Mouse (Mus musculus): Measurements from ENCODE around the gene Angel2. TPM values are rescaled to one million over a fixed set of nuclear protein-coding genes. Genes with fewer than 3 reads are reported as not detected.
A peak's percentile ranks its signal among the peaks of the same experiment; 100 is the strongest.

Gene Angel2
- polyA plus RNA-seq, 1 experiment from 2014 or later = 42.2 TPM

DNA sequence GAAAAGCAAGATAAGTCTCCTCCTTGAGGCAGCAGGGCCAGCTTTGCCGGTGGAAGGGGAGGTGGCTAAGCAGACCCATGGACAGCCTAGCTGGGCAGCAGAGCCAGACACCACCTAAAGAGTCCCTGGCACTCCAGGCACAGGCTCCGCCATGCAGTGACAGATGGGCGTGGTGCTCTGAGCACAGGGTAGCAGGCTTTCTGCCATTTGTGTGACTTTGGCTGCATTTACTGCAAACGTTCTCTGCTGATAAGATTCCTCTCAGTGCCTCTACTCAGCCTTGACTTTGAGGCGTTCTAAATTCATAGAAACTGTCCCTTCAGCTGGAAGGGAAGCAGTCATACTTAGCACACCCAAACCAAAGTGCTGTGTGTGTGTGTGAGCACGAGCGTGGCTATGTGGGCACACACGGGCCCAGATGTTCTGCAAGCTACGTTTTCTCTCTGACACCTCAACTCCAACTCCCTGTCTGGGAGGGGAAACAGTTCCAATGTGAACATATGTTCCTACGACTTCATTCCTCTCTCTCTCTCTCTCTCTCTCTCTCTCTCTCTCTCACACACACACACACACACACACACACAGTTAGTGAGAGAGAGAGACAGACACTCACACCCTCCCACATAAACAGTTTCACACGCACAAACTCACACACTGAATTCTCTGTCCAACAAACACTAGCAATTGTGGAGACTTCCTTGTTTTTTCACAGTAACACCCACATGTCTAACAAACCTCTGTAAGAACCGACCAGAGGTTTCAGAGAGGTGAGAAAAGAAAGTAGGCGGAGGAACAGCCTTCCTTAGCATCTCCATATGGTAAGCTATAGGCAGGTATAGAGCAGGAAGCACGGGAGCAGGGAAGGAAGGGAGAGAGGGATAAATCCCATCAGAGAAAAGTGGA, 47.0 kb downstream of the Angel2 start:
- 83% methylated on average over 14 of the region's 14 CpGs for WGBS
- peaks cover 43% of the 10 kb centered on the region for H3K4me1 ChIP-seq

DNA sequence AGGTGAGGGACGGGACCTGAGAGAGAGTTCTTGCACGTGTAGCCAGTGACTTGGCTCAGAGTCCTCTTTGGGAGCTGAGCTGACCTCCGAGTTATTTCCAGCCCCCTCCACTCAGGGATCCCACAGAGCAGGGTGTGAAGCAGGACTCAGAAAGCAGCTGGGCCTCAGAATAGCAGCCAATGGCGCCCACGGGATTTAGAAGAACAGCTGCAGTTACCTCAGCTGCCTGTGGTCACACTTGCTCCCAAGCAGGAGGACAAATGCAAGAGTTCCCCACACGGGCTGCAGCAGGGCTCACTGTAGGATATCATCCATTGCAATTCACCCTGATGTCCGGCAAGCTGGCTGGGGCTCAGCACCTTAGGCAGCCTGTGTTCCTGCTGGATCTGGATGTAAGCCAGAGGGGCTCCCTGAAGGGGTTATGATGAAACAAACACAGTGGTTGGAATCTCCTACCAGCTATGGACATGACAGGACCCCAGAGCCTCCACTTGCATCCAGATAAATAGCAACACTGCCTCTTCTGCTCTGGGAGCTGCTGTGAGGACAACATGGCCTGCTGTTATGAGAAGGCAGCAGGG, 47.8 kb downstream of the Angel2 start:
- no peak overlapping the region for H3K4me3 ChIP-seq (replicated peaks)
- no peaks in the 10 kb centered on the region for H3K27me3 ChIP-seq (replicated peaks)
- no peak overlapping the region for H3K9ac ChIP-seq (replicated peaks)
- 55% methylated on average over 7 of the region's 7 CpGs for WGBS
- no peak overlapping the region for H3K27ac ChIP-seq (replicated peaks)
- peaks cover 70% of the 10 kb centered on the region for H3K36me3 ChIP-seq
- no peaks in the 10 kb centered on the region for H3K9me3 ChIP-seq (replicated peaks)
- peaks cover 50% of the 10 kb centered on the region for H3K4me1 ChIP-seq
- H3K4me2 ChIP-seq = no peak overlapping the region
- no peak for ATAC-seq (ENCODE audit: low FRiP score)

More for the DNA sequence above, 47.0 kb downstream of the Angel2 start:
- Histone ChIP-seq H3K27ac (replicated peaks) (no peak overlapping the region), H3K9ac (replicated peaks) (no peak overlapping the region), H3K4me3 (replicated peaks) (no peak overlapping the region), H3K9me3 (replicated peaks) (no peaks in the 10 kb centered on the region), H3K36me3 (peaks cover 78% of the 10 kb centered on the region), H3K4me2 (no peak overlapping the region), H3K27me3 (replicated peaks) (no peaks in the 10 kb centered on the region)
- no peak for ATAC-seq (ENCODE audit: low FRiP score)

DNA sequence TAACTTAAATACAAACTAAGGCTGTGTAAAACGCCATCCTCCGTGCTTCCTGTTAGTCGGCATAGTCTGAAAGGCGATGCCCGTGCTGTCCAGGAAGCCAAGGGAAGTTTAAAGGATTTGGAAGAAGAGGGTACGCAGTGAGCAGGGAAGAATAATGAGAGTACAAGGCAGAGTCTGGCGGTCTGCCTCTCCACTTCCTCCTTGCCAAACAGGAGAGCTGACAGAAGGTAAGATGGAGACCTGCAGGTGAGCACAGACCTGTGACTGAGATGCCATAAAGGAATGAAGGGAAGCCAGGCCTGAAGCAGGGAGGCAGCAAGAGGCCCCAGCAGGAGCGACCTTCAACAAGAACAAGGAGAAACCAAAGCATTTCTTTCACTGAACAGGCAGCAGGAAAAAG, 49.3 kb downstream of the Angel2 start:
- H3K4me3 ChIP-seq (replicated peaks) = no peak overlapping the region
- WGBS = 92% methylated on average over 8 of the region's 8 CpGs
- H3K9ac ChIP-seq (replicated peaks) = no peak overlapping the region
- peaks cover 58% of the 10 kb centered on the region for H3K36me3 ChIP-seq
- no peak overlapping the region for H3K27ac ChIP-seq (replicated peaks)
- H3K27me3 ChIP-seq (replicated peaks) = no peaks in the 10 kb centered on the region
- no peaks in the 10 kb centered on the region for H3K9me3 ChIP-seq (replicated peaks)
- peaks cover 51% of the 10 kb centered on the region for H3K4me1 ChIP-seq
- ATAC-seq (ENCODE audit: low FRiP score) = no peak
- no peak overlapping the region for H3K4me2 ChIP-seq

DNA sequence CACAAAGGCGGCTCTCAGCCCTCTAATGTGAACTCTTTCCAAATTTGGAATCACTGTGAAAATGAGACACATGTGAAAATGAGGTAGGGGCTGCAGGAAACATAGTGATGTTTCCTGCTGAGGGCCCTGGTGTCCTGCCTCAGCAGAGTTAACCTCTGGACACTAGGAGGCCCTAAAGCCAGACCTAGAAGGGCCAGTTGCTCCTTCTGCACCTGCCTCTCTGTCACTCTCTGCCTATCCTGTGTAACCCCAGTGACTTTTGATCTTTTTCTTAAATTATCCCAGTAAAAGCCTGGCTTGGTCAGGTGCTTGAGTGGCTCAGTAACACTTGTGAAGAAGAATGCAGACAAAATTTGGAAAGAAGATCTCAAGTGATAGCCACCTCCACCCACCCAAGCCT, 49.9 kb downstream of the Angel2 start:
- Histone ChIP-seq H3K4me1 (peaks cover 51% of the 10 kb centered on the region), H3K27ac (replicated peaks) (no peak overlapping the region), H3K9ac (replicated peaks) (no peak overlapping the region), H3K9me3 (replicated peaks) (no peaks in the 10 kb centered on the region), H3K36me3 (peaks cover 51% of the 10 kb centered on the region), H3K4me3 (replicated peaks) (no peak overlapping the region), H3K4me2 (no peak overlapping the region), H3K27me3 (replicated peaks) (no peaks in the 10 kb centered on the region)
- ATAC-seq (ENCODE audit: low FRiP score) = no peak
- 92% methylated on average over 1 of the region's 1 CpGs for WGBS

DNA sequence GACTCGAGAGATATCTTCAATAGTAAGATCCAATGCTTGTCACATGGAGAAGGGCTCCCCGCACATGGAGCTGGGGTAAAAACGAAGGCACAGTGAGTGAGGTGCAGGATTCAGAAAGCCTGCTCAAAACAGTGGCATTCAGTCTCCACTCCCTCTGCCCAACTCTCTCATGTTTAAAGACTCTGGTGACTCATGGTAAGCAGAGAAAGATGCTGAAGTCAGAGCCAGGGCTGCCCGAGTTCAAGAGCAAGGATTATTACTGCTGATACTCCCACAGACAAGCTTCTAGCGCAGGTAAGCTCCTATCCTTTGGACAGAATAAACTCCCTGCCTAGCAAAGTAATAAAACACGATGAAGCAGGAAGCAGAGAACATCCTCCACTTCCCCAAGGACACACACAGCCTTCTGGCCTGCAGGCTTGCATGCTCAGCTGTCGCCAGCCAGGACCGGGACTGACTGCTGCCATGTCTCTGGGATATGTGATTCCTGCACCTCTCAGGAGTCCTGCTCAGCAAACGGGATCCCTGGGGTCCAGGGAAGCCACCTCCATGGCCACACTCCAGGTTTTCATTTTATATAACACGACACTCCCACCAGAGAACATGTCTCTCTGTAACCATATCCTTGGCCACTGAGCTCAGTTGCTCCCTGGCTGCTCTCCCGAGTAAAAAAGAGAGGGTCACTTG, 52.1 kb downstream of the Angel2 start:
- Histone ChIP-seq H3K9ac (replicated peaks) (peak overlapping the region; percentile 96), H3K27me3 (replicated peaks) (no peaks in the 10 kb centered on the region), H3K4me3 (replicated peaks) (peak overlapping the region; percentile 78), H3K4me1 (peaks cover 51% of the 10 kb centered on the region), H3K4me2 (peak overlapping the region; percentile 83), H3K9me3 (replicated peaks) (no peaks in the 10 kb centered on the region), H3K36me3 (peaks cover 31% of the 10 kb centered on the region), H3K27ac (replicated peaks) (peak overlapping the region; percentile 97)
- 38% methylated on average over 11 of the region's 11 CpGs for WGBS
- no peak for ATAC-seq (ENCODE audit: low FRiP score)

DNA sequence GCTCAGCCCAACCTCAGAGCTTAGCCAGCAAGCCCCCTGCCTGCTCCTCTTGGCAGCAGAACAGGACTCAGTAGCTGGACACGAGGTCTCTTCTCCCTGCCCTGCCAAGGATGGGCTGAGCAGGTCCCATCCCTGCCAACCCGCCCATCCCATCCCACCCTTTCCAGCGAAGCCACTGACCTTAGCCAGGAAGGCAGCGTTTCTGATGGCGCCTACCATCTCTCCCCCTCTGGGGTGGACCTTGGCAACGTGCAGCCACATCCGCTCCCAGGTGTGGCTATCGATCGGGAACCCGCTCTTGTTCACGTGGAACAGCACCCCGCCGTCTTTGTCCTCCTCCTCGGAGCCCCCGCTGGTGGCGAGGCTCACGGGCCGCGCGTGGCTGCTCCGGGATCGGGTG, 53.1 kb downstream of the Angel2 start:
- H3K4me3 ChIP-seq (replicated peaks) = peak overlapping the region; percentile 78
- ATAC-seq (ENCODE audit: low FRiP score) = peak; percentile 13; the same call in 1 of the 2 replicates
- peaks cover 21% of the 10 kb centered on the region for H3K36me3 ChIP-seq
- peak overlapping the region; percentile 83 for H3K4me2 ChIP-seq
- peak overlapping the region; percentile 96 for H3K9ac ChIP-seq (replicated peaks)
- H3K27me3 ChIP-seq (replicated peaks) = no peaks in the 10 kb centered on the region
- peaks cover 46% of the 10 kb centered on the region for H3K4me1 ChIP-seq
- no peaks in the 10 kb centered on the region for H3K9me3 ChIP-seq (replicated peaks)
- H3K27ac ChIP-seq (replicated peaks) = peak overlapping the region; percentile 97
- under 1% methylated on average over 22 of the region's 22 CpGs for WGBS

DNA sequence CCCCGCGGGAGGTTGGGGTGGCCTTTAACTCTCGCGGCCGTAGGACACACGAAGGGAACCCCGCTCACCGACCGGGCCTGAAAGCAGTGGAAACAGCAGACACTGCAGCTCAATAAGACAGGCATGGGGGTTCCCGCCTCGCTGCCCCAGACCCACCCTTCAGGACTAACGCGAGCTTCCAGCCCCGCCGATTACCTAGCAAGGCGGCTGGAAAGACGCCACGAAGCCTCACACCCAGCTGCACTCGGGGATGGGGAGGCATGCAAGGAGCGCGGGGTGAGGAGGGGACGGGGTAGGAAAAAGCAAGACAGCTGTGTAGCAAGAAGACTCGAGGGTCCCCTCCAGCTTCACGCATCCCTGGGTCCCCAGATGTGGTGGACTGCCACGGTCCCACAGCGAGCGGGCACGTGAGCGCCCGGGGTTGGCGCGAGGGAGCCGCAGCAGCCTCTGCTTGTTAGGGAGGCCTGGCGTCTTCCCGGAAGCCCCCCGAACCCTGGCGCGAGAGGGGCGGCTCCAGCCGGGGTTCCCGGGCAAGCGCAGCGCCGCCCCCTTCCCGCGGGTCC, 53.7 kb downstream of the Angel2 start:
- Histone ChIP-seq H3K27me3 (replicated peaks) (no peaks in the 10 kb centered on the region), H3K4me3 (replicated peaks) (peak overlapping the region; percentile 78), H3K4me2 (peak overlapping the region; percentile 83), H3K9me3 (replicated peaks) (no peaks in the 10 kb centered on the region), H3K27ac (replicated peaks) (peak overlapping the region; percentile 97), H3K4me1 (peaks cover 40% of the 10 kb centered on the region), H3K36me3 (peaks cover 17% of the 10 kb centered on the region), H3K9ac (replicated peaks) (peak overlapping the region; percentile 96)
- ATAC-seq (ENCODE audit: low FRiP score) = peak; percentile 77
- under 1% methylated on average over 46 of the region's 46 CpGs for WGBS

DNA sequence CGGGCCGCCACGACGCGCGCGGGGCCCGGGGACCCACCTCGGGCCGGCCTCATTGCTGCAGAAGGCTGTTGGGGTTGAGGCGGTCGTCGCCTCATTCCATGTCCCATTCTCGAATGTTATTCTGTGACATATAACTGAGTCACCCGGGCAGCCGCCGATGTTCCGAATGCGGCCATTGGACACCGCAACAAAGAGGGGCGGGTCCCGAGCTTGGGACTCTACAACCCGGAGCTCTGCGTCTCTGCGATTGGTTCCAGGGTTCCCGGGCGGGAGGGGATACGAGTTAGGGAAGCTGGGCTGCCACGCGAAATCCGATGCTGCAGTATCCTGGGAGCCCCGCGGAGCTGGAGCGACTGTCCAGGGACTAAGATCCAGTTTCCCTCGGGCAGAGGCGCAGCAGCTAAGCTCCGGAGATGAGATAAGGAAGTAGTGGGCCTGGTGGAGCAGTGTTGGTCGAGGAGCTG, 54.2 kb downstream of the Angel2 start, which contains the start of gene Vash2:
Vash2 (minus strand) TSS at position 197 of the 464 bp plus-strand sequence.
- Histone ChIP-seq H3K9ac (replicated peaks) (peak within 1 kb of the TSS; percentile 96), H3K4me2 (peak within 1 kb of the TSS; percentile 83), H3K27me3 (replicated peaks) (no peaks in the 10 kb centered on the region), H3K36me3 (peaks cover 12% of the 10 kb centered on the region), H3K4me1 (peaks cover 36% of the 10 kb centered on the region), H3K9me3 (replicated peaks) (no peaks in the 10 kb centered on the region), H3K4me3 (replicated peaks) (peak within 1 kb of the TSS; percentile 78), H3K27ac (replicated peaks) (peak within 1 kb of the TSS; percentile 97)
- peak; percentile 97 for ATAC-seq (ENCODE audit: low FRiP score)
- WGBS = under 1% methylated on average over 38 of the region's 38 CpGs

DNA sequence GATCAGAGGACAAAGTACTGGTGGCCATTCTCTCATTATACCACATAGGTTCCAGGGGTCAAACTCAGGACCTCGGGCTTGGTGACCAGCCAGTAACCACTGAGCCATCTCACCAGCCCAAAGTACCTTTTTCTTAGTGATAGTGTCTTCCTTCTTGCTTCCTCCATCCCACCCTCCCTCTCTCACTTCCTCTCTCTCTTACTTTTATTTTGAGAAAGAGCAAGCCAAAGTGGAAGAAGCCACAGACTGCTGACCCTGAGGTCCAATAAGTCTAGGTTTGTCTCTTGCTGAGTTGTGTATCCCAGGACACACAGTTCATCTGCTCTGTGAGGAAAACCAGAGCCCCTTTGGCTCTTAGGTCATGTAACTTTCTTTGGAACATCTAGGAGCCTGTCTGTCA, 55.6 kb downstream of the Angel2 start:
- Histone ChIP-seq H3K4me3 (replicated peaks) (no peak overlapping the region), H3K4me1 (peaks cover 23% of the 10 kb centered on the region), H3K4me2 (no peak overlapping the region), H3K27me3 (replicated peaks) (no peaks in the 10 kb centered on the region), H3K9me3 (replicated peaks) (no peaks in the 10 kb centered on the region), H3K36me3 (no peaks in the 10 kb centered on the region), H3K9ac (replicated peaks) (no peak overlapping the region), H3K27ac (replicated peaks) (no peak overlapping the region)
- WGBS = 94% methylated on average over 1 of the region's 1 CpGs
- ATAC-seq (ENCODE audit: low FRiP score) = no peak

DNA sequence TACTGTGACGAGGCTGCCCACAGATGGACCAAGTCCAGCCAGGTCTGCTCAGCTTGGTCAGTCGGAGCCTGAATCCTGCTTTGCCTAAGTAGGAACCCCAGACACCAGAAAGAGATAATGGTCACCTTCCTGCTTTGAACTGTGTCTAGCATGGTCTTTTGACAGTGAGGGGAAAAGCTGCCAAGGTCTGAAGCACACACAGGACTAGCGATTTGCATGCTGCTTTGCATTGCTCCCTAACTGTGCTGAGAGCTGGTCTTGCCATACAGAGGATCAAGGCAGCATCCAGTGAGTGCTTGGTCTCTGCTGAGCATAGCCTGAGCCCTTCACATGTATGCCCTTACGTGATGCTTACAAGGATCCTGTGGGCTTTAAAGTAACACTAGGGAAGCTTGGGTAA, 56.5 kb downstream of the Angel2 start:
- no peak overlapping the region for H3K27ac ChIP-seq (replicated peaks)
- H3K27me3 ChIP-seq (replicated peaks) = no peaks in the 10 kb centered on the region
- no peak overlapping the region for H3K4me2 ChIP-seq
- H3K36me3 ChIP-seq = no peaks in the 10 kb centered on the region
- H3K9me3 ChIP-seq (replicated peaks) = no peaks in the 10 kb centered on the region
- no peak overlapping the region for H3K4me3 ChIP-seq (replicated peaks)
- 88% methylated on average over 4 of the region's 4 CpGs for WGBS
- peaks cover 14% of the 10 kb centered on the region for H3K4me1 ChIP-seq
- no peak overlapping the region for H3K9ac ChIP-seq (replicated peaks)
- ATAC-seq (ENCODE audit: low FRiP score) = no peak

DNA sequence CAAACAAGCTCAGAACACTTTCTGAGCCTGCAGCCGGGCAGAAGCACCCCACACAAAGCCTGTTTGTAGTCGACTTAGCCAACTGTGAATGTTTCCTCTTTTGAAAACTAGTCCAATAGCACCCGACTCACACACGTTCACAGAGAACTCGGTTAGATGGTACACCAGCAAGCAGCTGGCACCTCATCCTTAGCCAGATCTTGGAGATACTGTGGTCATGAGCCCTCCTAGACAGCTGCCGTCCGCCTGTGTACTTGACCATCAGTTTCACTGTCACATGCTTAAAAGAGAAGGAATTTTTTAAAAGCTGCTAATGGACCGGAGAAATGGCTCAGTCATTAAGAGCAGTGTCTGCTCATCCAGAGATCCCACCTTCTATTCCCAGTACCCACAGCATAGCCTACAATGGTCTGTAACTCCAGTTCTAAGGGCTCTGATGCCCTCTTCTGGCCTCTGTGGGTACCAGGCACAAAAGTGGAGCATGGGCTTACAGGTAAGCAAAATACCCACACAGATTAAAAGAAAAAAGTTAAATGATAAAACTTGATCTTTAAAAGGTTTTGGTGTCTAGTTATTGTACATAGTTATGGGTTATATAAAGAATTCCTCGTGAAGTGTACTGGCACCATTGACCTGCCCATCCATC, 64.6 kb downstream of the Angel2 start:
- Histone ChIP-seq H3K27ac (replicated peaks) (no peak overlapping the region), H3K36me3 (no peaks in the 10 kb centered on the region), H3K9ac (replicated peaks) (no peak overlapping the region), H3K27me3 (replicated peaks) (no peaks in the 10 kb centered on the region), H3K9me3 (replicated peaks) (no peaks in the 10 kb centered on the region), H3K4me3 (replicated peaks) (no peak overlapping the region), H3K4me1 (no peaks in the 10 kb centered on the region), H3K4me2 (no peak overlapping the region)
- no peak for ATAC-seq (ENCODE audit: low FRiP score)
- 86% methylated on average over 9 of the region's 9 CpGs for WGBS

All from neural tube, embryonic 15.5 days (tissue).